In genomic region chr2:26329402-26329801, GRCm38 (mm10) we compare ENCODE assay signal across 8 mouse cellular contexts. TPM values are rescaled to one million over a fixed set of nuclear protein-coding genes. Genes with fewer than 3 reads are reported as not detected.
DNase-seq lines count a peak whose midpoint lies in the region; ATAC-seq and TF ChIP-seq lines count a peak whose summit lies in the region.

No protein-coding gene starts in this region.

- H3K27me3 ChIP-seq in liver, embryonic 11.5 days (replicated peaks; ENCODE audit: control insufficient read depth, insufficient read depth, low read length) = no peaks in the 10 kb centered on the region
- no peaks in the 10 kb centered on the region for H3K27me3 ChIP-seq in heart, embryonic 14.5 days (ENCODE audit: control insufficient read depth, insufficient read depth, low read length)
- H3K27me3 ChIP-seq in liver, embryonic 14.5 days (ENCODE audit: control insufficient read depth, insufficient read depth, low read length) = no peaks in the 10 kb centered on the region

- H3K9me3 ChIP-seq in liver, embryonic 11.5 days (ENCODE audit: control insufficient read depth, low read length) = no peaks in the 10 kb centered on the region
- H3K9me3 ChIP-seq in heart, embryonic 14.5 days (ENCODE audit: control insufficient read depth, low read length) = no peaks in the 10 kb centered on the region
- H3K9me3 ChIP-seq in liver, embryonic 14.5 days (ENCODE audit: control insufficient read depth, low read length) = no peaks in the 10 kb centered on the region

- 67% methylated on average over 8 of the region's 8 CpGs for WGBS in liver, embryonic 11.5 days
- WGBS in heart, embryonic 14.5 days = 32% methylated on average over 8 of the region's 8 CpGs
- 58% methylated on average over 8 of the region's 8 CpGs for WGBS in liver, embryonic 14.5 days (ENCODE audit: insufficient replicate concordance)

- no peak for TF ChIP-seq EP300 in liver, embryonic 14.5 days (IDR thresholded peaks at IDR 0.05; ENCODE audit: low read depth)

- H3K27ac ChIP-seq in liver, embryonic 11.5 days (ENCODE audit: low read depth, low read length) = no peak overlapping the region
- H3K27ac ChIP-seq in heart, embryonic 14.5 days (replicated peaks in 1 of 2; ENCODE audit: control insufficient read depth in 1 of 2, insufficient read depth in 1 of 2, low read depth in 2 of 2, low read length in 2 of 2) = peak overlapping the region; percentile 57 to 71
- no peak overlapping the region for H3K27ac ChIP-seq in liver, embryonic 14.5 days

- no peak for ATAC-seq in liver, embryonic 11.5 days (replicated peaks; ENCODE audit: low FRiP score)
- ATAC-seq in heart, embryonic 14.5 days (ENCODE audit: insufficient number of reproducible peaks, insufficient read depth, low FRiP score, low read depth) = peak; percentile 77
- peak; percentile 41; the same call in 1 of the 2 replicates for ATAC-seq in liver, embryonic 14.5 days (ENCODE audit: insufficient read depth)

- no peaks in the 10 kb centered on the region for H3K4me1 ChIP-seq in liver, embryonic 11.5 days (replicated peaks; ENCODE audit: control insufficient read depth, insufficient read depth, low read length)
- peaks cover 14 to 28% of the 10 kb centered on the region in 2 experiments; a peak in 3 of 4 replicates for H3K4me1 ChIP-seq in heart, embryonic 14.5 days (ENCODE audit: control insufficient read depth in 2 of 2, insufficient read depth in 2 of 2, low read length in 2 of 2)
- H3K4me1 ChIP-seq in liver, embryonic 14.5 days (replicated peaks; ENCODE audit: control insufficient read depth in 2 of 2, insufficient read depth in 2 of 2, low read length in 1 of 2) = no peaks in the 10 kb centered on the region

- peak; percentile 83 to 87 for DNase-seq in adrenal gland, adult (ENCODE audit: inconsistent age in 2 of 2, low spot score in 1 of 2)
- DNase-seq in adrenal gland, postnatal 4 days (ENCODE audit: low spot score in 2 of 2) = no peak
- DNase-seq in liver = peak; percentile 40
- DNase-seq in liver, embryonic 11.5 days (ENCODE audit: low spot score) = no peak
- no peak for DNase-seq in liver, embryonic 14.5 days (ENCODE audit: low read depth in 3 of 3, low spot score in 3 of 3)
- DNase-seq in right cerebral cortex, postnatal 14 days = no peak
- DNase-seq in B cell, adult 2 months = no peak

- peaks cover 11% of the 10 kb centered on the region; the same call in 1 of the 2 replicates for H3K36me3 ChIP-seq in liver, embryonic 11.5 days (ENCODE audit: control insufficient read depth, insufficient read depth, low read length)
- peaks cover 63% of the 10 kb centered on the region for H3K36me3 ChIP-seq in heart, embryonic 14.5 days (ENCODE audit: control insufficient read depth, insufficient read depth, low read length)
- no peaks in the 10 kb centered on the region for H3K36me3 ChIP-seq in liver, embryonic 14.5 days (replicated peaks; ENCODE audit: control insufficient read depth, insufficient read depth, low read depth)

- H3K4me2 ChIP-seq in liver, embryonic 11.5 days = no peak overlapping the region
- H3K4me2 ChIP-seq in heart, embryonic 14.5 days (ENCODE audit: low read length) = no peak overlapping the region
- H3K4me2 ChIP-seq in liver, embryonic 14.5 days (ENCODE audit: low read depth) = no peak overlapping the region

- no peak overlapping the region for H3K4me3 ChIP-seq in liver, embryonic 11.5 days (ENCODE audit: low read depth, low read length)
- H3K4me3 ChIP-seq in heart, embryonic 14.5 days (ENCODE audit: control insufficient read depth in 1 of 2, insufficient read depth in 1 of 2, low read depth in 1 of 2, low read length in 2 of 2) = no peak overlapping the region
- H3K4me3 ChIP-seq in liver, embryonic 14.5 days (ENCODE audit: insufficient read depth in 1 of 2, low read depth in 2 of 2, low read length in 2 of 2) = no peak overlapping the region

- no peak for TF ChIP-seq CTCF in liver, embryonic 14.5 days (IDR thresholded peaks at IDR 0.05; ENCODE audit: low read depth)

- no peak overlapping the region for H3K9ac ChIP-seq in liver, embryonic 11.5 days (ENCODE audit: low read depth, low read length)
- H3K9ac ChIP-seq in heart, embryonic 14.5 days (ENCODE audit: low read length) = 0 out of 2 replicates have a peak overlapping the region, but pooled peaks have one; percentile 2
- H3K9ac ChIP-seq in liver, embryonic 14.5 days (replicated peaks) = no peak overlapping the region

RNA-seq across cellular contexts. Expression of gene Gpsm1, which starts 14.1 kb away (rescaled TPM):
- total RNA-seq in adrenal gland, postnatal 4 days (2021) = 10 to 100 TPM; 33.7 to 39.7 TPM
- polyA plus RNA-seq in liver, embryonic 11.5 days (2014; fragmentation: Nextera tagmentation; extraction: Ambion mirVana) = 17.0 and 18.9 TPM in 2 replicates
- 36.5 and 36.9 TPM in 2 replicates for polyA plus RNA-seq in heart, embryonic 14.5 days (2014; fragmentation: Nextera tagmentation; extraction: Ambion mirVana)
- 2.3 and 2.4 TPM in 2 replicates for polyA plus RNA-seq in liver, embryonic 14.5 days (2012; rRNA removed)
- polyA plus RNA-seq in liver, embryonic 14.5 days (2014; fragmentation: Nextera tagmentation; extraction: Ambion mirVana) = 1.1 and 1.6 TPM in 2 replicates

RNA-seq across cellular contexts. Expression of gene Dnlz, which starts 22.5 kb away (rescaled TPM):
- total RNA-seq in adrenal gland, postnatal 4 days (2021) = 10 to 100 TPM; 17.5 to 18.6 TPM
- polyA plus RNA-seq in liver, embryonic 11.5 days (2014; fragmentation: Nextera tagmentation; extraction: Ambion mirVana) = 23.0 and 23.8 TPM in 2 replicates
- polyA plus RNA-seq in heart, embryonic 14.5 days (2014; fragmentation: Nextera tagmentation; extraction: Ambion mirVana) = 27.5 and 30.8 TPM in 2 replicates
- polyA plus RNA-seq in liver, embryonic 14.5 days (2012; rRNA removed) = 7.6 and 7.8 TPM in 2 replicates
- 7.0 and 8.4 TPM in 2 replicates for polyA plus RNA-seq in liver, embryonic 14.5 days (2014; fragmentation: Nextera tagmentation; extraction: Ambion mirVana)

RNA-seq across cellular contexts. Expression of gene Card9, which starts 31.3 kb away (rescaled TPM):
- 1 to 10 TPM; 1.1 to 1.2 TPM for total RNA-seq in adrenal gland, postnatal 4 days (2021)
- polyA plus RNA-seq in liver, embryonic 11.5 days (2014; fragmentation: Nextera tagmentation; extraction: Ambion mirVana) = 1.1 and 1.7 TPM in 2 replicates
- polyA plus RNA-seq in heart, embryonic 14.5 days (2014; fragmentation: Nextera tagmentation; extraction: Ambion mirVana) = 0.57 and 0.61 TPM in 2 replicates
- polyA plus RNA-seq in liver, embryonic 14.5 days (2012; rRNA removed) = 6.4 and 6.8 TPM in 2 replicates
- polyA plus RNA-seq in liver, embryonic 14.5 days (2014; fragmentation: Nextera tagmentation; extraction: Ambion mirVana) = 1.1 and 2.3 TPM in 2 replicates

RNA-seq across cellular contexts. Expression of gene Ccdc187, which starts 35.0 kb away (rescaled TPM):
- total RNA-seq in adrenal gland, postnatal 4 days (2021) = 1 to 10 TPM; 3.1 TPM
- not detected in 2 replicates for polyA plus RNA-seq in liver, embryonic 11.5 days (2014; fragmentation: Nextera tagmentation; extraction: Ambion mirVana)
- polyA plus RNA-seq in heart, embryonic 14.5 days (2014; fragmentation: Nextera tagmentation; extraction: Ambion mirVana) = 0.16 and 0.24 TPM in 2 replicates
- 0.05 and 0.06 TPM in 2 replicates for polyA plus RNA-seq in liver, embryonic 14.5 days (2012; rRNA removed)
- 0.06 TPM in 1 of 2 replicates, not detected in the other for polyA plus RNA-seq in liver, embryonic 14.5 days (2014; fragmentation: Nextera tagmentation; extraction: Ambion mirVana)

RNA-seq across cellular contexts. Expression of gene Snapc4, which starts 51.1 kb away (rescaled TPM):
- total RNA-seq in adrenal gland, postnatal 4 days (2021) = 10 to 100 TPM; 57.3 to 58.7 TPM
- polyA plus RNA-seq in liver, embryonic 11.5 days (2014; fragmentation: Nextera tagmentation; extraction: Ambion mirVana) = 36.4 and 41.6 TPM in 2 replicates
- polyA plus RNA-seq in heart, embryonic 14.5 days (2014; fragmentation: Nextera tagmentation; extraction: Ambion mirVana) = 15.8 and 18.3 TPM in 2 replicates
- polyA plus RNA-seq in liver, embryonic 14.5 days (2012; rRNA removed) = 10.7 and 11.0 TPM in 2 replicates
- polyA plus RNA-seq in liver, embryonic 14.5 days (2014; fragmentation: Nextera tagmentation; extraction: Ambion mirVana) = 6.3 and 6.6 TPM in 2 replicates

Comparison
In these comparisons a context has a peak if more than half of its experiments do, and no peak if none do; other contexts are left out.
1. DNase-seq: peak in adrenal gland, adult (2 of 2) and liver (single experiment); none in adrenal gland, postnatal 4 days (0 of 2), liver, embryonic 11.5 days (single experiment), liver, embryonic 14.5 days (0 of 3), right cerebral cortex, postnatal 14 days (single experiment) and B cell, adult 2 months (0 of 2).
2. H3K27ac ChIP-seq: peak in heart, embryonic 14.5 days (2 of 2); none in liver, embryonic 11.5 days (single experiment) and liver, embryonic 14.5 days (single experiment).